Mouse (Mus musculus) heart, embryonic 14.5 days (tissue): ENCODE data around the gene Inpp4b. TPM values are rescaled to one million over a fixed set of nuclear protein-coding genes. Genes with fewer than 3 reads are reported as not detected.

ENCODE experiments used
- ATAC-seq: fragments of 200-750 bp; cut with Nextera tagmentation; 2 replicates; pipeline ENCODE4 v1.8.0; 2017; ENCODE audit warnings: low read depth, moderate TSS enrichment; ENCODE audit not compliant: insufficient number of reproducible peaks, insufficient read depth, low FRiP score
- H3K27ac ChIP-seq, 2 experiments: fragments of 200-500 bp in 1 of 2; fragments of 300-500 bp in 1 of 2; sonication (generic) in 1 of 2; replicated peaks in 1 of 2; 2 replicates each; pipeline ENCODE4 v1.5.1; 2012 to 2014; ENCODE audit warnings: low read depth in 2 of 2, low read length in 2 of 2, control low read depth in 1 of 2, mild to moderate bottlenecking in 1 of 2, mixed read lengths in 1 of 2; ENCODE audit not compliant: control insufficient read depth in 1 of 2, insufficient read depth in 1 of 2
- H3K27me3 ChIP-seq: fragments of 300-500 bp; sonication (generic); 2 replicates; pipeline ENCODE4 v1.6.1; 2014; ENCODE audit warnings: mild to moderate bottlenecking, low read length, control low read depth; ENCODE audit not compliant: control insufficient read depth, insufficient read depth
- H3K36me3 ChIP-seq: fragments of 300-500 bp; sonication (generic); 2 replicates; pipeline ENCODE4 v1.6.1; 2014; ENCODE audit warnings: mild to moderate bottlenecking, control low read depth, low read length, mixed read lengths; ENCODE audit not compliant: control insufficient read depth, insufficient read depth
- H3K4me1 ChIP-seq, 2 experiments: fragments of 200-500 bp in 1 of 2; fragments of 300-500 bp in 1 of 2; sonication (generic) in 1 of 2; 2 replicates each; pipeline ENCODE4 v1.6.1; 2012 to 2014; ENCODE audit warnings: low read length in 2 of 2, control low read depth in 1 of 2, mixed read lengths in 1 of 2; ENCODE audit not compliant: control insufficient read depth in 2 of 2, insufficient read depth in 2 of 2
- H3K4me2 ChIP-seq: fragments of 300-500 bp; sonication (generic); 2 replicates; pipeline ENCODE4 v1.6.1; 2014; ENCODE audit warnings: mild to moderate bottlenecking, low read length
- H3K4me3 ChIP-seq, 2 experiments: fragments of 200-500 bp in 1 of 2; fragments of 300-500 bp in 1 of 2; sonication (generic) in 1 of 2; 2 replicates each; pipeline ENCODE4 v1.5.1; 2012 to 2014; ENCODE audit warnings: low read length in 2 of 2, mild to moderate bottlenecking in 2 of 2, control low read depth in 1 of 2, low read depth in 1 of 2, moderate library complexity in 1 of 2; ENCODE audit not compliant: control insufficient read depth in 1 of 2, insufficient read depth in 1 of 2
- H3K9ac ChIP-seq: fragments of 300-500 bp; sonication (generic); 2 replicates; pipeline ENCODE4 v1.6.1; 2014; ENCODE audit warnings: mild to moderate bottlenecking, low read length
- H3K9me3 ChIP-seq: fragments of 300-500 bp; sonication (generic); 2 replicates; pipeline ENCODE4 v1.6.1; 2016; ENCODE audit warnings: low read length, control low read depth; ENCODE audit not compliant: control insufficient read depth
- WGBS: fragments of 180-500 bp; shearing (Covaris S2); extraction: QIAGEN DNeasy Blood & Tissue Kit; methylation state at CpG from one replicate; pipeline ENCODE4 v1.1.7; 2014; 5-methylcytosine and 5-hydroxymethylcytosine counted together
- polyA plus RNA-seq: library from polyadenylated mRNA; unstranded; fragments of >200 nt; fragmentation: Nextera tagmentation; extraction: Ambion mirVana; gene quantifications from 2 replicates; pipeline ENCODE4 v1.2.1, GENCODE M21; 2014

Inpp4b gene
- polyA plus RNA-seq, 1 experiment from 2014 or later, result 15.7 TPM

DNA sequence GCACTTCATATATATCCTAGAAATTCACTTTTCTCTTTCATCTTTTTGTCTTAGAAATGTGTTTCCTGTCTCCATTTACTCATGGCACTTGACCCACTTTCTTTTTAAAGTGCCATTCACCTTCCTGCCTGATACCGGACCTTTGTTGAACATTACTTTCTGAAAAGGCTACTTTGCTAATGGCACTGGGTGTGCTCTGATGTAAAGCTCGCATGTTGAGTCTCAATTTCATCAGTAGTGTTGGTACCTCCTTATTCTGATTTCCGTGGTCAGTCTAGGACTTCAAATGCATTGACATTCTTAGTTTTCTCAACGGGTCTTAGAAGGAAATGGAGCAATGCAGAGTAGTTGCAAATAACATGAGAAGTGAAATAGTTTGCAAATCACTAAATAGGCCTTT is 266.7 kb downstream of the Inpp4b start:
- no peak overlapping the region for H3K4me2 ChIP-seq
- H3K27ac ChIP-seq, result no peak overlapping the region
- H3K27me3 ChIP-seq, result no peaks in the 10 kb centered on the region
- no peaks in the 10 kb centered on the region for H3K9me3 ChIP-seq
- 75% methylated on average over 4 of the region's 4 CpGs for WGBS
- 0 out of 4 replicates have a peak, but pooled peaks cover 0 to 7% of the 10 kb centered on the region in 2 experiments for H3K4me1 ChIP-seq
- H3K4me3 ChIP-seq, result no peak overlapping the region
- ATAC-seq, result no peak
- no peak overlapping the region for H3K9ac ChIP-seq
- no peaks in the 10 kb centered on the region for H3K36me3 ChIP-seq

GRCm38 (mm10) chr8:81612611-81613010 is 270.3 kb downstream of the Inpp4b start:
- Histone ChIP-seq H3K4me3 (no peak overlapping the region), H3K36me3 (no peaks in the 10 kb centered on the region), H3K27ac (no peak overlapping the region), H3K27me3 (no peaks in the 10 kb centered on the region), H3K4me1 (0 out of 4 replicates have a peak, but pooled peaks cover 0 to 7% of the 10 kb centered on the region in 2 experiments), H3K4me2 (no peak overlapping the region), H3K9ac (no peak overlapping the region), H3K9me3 (no peaks in the 10 kb centered on the region)
- ATAC-seq, result no peak
- WGBS, result 6% methylated on average over 2 of the region's 2 CpGs

DNA sequence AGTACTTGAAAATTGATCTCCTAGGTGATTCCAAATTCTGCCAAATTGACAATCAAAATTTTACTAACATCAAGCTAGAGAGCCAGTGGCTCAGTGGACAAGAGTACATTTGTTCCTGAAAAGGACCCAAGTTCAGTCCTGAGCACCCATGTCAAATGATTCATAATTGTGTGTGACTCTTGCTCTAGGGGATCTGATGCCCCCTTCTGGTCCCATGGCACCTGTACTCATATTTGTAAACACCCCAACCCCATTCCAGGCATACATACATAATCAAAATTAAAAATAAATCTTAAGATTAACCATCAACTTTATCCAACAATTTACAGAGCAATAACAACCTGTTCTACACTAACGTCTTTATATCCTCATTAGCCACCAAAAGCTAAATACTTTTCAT is 271.8 kb downstream of the Inpp4b start:
- Histone ChIP-seq H3K4me2 (no peak overlapping the region), H3K4me1 (0 out of 4 replicates have a peak, but pooled peaks cover 0 to 7% of the 10 kb centered on the region in 2 experiments), H3K27ac (no peak overlapping the region), H3K9ac (no peak overlapping the region), H3K4me3 (no peak overlapping the region), H3K36me3 (no peaks in the 10 kb centered on the region), H3K27me3 (no peaks in the 10 kb centered on the region), H3K9me3 (no peaks in the 10 kb centered on the region)
- no peak for ATAC-seq
- 84% methylated on average over 1 of the region's 1 CpGs for WGBS

GRCm38 (mm10) chr8:81614605-81615004 is 272.2 kb downstream of the Inpp4b start:
- Histone ChIP-seq H3K9me3 (no peaks in the 10 kb centered on the region), H3K4me1 (0 out of 4 replicates have a peak, but pooled peaks cover 0 to 7% of the 10 kb centered on the region in 2 experiments), H3K9ac (no peak overlapping the region), H3K36me3 (no peaks in the 10 kb centered on the region), H3K4me2 (no peak overlapping the region), H3K27ac (no peak overlapping the region), H3K4me3 (no peak overlapping the region), H3K27me3 (no peaks in the 10 kb centered on the region)
- 95% methylated on average over 2 of the region's 2 CpGs for WGBS
- no peak for ATAC-seq

DNA sequence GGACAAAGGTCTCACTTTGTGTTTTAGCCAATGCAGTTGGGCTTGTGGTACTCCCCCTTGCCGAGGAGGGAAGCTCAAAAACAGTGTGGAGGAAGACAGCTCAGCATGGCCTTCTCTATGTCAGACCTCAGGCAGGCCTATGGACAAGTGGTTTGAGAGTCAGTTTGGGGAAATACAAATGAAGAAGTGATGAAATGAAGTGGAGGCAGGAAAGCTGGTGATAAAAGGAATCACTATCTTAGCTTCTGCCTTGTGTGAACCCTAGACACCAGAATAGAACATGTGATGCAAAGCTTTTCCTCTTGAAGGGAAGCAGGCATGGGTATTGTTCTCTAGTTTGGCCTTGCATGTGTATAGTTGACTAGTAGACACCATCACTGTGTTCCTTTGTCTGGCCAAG is 273.2 kb downstream of the Inpp4b start:
- H3K36me3 ChIP-seq, result no peaks in the 10 kb centered on the region
- no peaks in the 10 kb centered on the region for H3K27me3 ChIP-seq
- no peaks in the 10 kb centered on the region for H3K9me3 ChIP-seq
- WGBS, result 68% methylated on average over 1 of the region's 1 CpGs
- H3K4me3 ChIP-seq, result no peak overlapping the region
- ATAC-seq, result no peak
- H3K4me1 ChIP-seq, result 0 out of 4 replicates have a peak, but pooled peaks cover 0 to 7% of the 10 kb centered on the region in 2 experiments
- H3K27ac ChIP-seq, result no peak overlapping the region
- no peak overlapping the region for H3K4me2 ChIP-seq
- H3K9ac ChIP-seq, result no peak overlapping the region

- H3K4me2 ChIP-seq, result no peak overlapping the region
- no peaks in the 10 kb centered on the region for H3K27me3 ChIP-seq
- H3K27ac ChIP-seq, result no peak overlapping the region
- H3K9ac ChIP-seq, result no peak overlapping the region
- no peaks in the 10 kb centered on the region for H3K4me1 ChIP-seq
- H3K9me3 ChIP-seq, result no peaks in the 10 kb centered on the region
- 95% methylated on average over 3 of the region's 3 CpGs for WGBS
- no peaks in the 10 kb centered on the region for H3K36me3 ChIP-seq
- no peak overlapping the region for H3K4me3 ChIP-seq
- ATAC-seq, result no peak
These were observed 276.6 kb downstream of the Inpp4b start for GRCm38 (mm10) chr8:81618918-81619317.

- Histone ChIP-seq H3K4me1 (peaks cover 0 to 2% of the 10 kb centered on the region in 2 experiments; a peak in 1 of 4 replicates), H3K9me3 (no peaks in the 10 kb centered on the region), H3K27ac (no peak overlapping the region), H3K27me3 (no peaks in the 10 kb centered on the region), H3K4me3 (no peak overlapping the region), H3K9ac (no peak overlapping the region), H3K36me3 (no peaks in the 10 kb centered on the region), H3K4me2 (no peak overlapping the region)
- ATAC-seq, result no peak
- 75% methylated on average over 1 of the region's 1 CpGs for WGBS
These were observed 292.7 kb downstream of the Inpp4b start for GRCm38 (mm10) chr8:81635015-81635414.

DNA sequence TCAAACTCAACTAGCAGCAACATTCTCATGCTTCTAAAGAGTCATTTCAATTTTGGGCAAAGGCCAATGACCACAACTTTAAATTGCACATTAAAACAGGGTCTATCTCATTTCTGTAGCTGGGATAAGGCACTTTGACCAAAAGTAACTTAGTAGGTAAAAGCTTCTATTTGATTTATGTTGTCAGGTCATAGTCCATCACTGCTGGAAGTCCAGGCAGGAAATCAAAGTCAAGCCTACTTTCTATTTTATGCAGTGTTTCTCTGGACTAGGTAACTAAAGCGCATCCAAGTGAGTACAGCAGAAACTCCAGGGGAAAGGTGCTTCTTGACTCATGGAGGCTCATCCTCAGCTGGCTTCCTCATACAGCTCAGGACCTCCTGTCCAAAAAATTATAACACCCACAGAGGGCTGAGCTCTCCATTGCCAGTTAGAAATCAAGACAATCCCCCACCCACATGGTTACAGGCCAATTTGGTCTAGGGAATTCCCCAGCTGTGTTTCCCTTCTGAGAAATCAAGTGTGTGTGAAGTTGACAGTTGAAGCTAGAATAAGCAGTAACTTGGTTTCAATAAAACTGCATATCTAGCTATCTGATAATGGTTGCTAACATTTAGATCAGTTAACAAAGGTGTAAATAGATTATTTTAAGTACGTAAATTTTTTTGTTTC is 293.7 kb downstream of the Inpp4b start:
- peaks cover 0 to 2% of the 10 kb centered on the region in 2 experiments; a peak in 1 of 4 replicates for H3K4me1 ChIP-seq
- 82% methylated on average over 2 of the region's 2 CpGs for WGBS
- no peaks in the 10 kb centered on the region for H3K9me3 ChIP-seq
- no peak overlapping the region for H3K27ac ChIP-seq
- ATAC-seq, result no peak
- no peaks in the 10 kb centered on the region for H3K27me3 ChIP-seq
- no peak overlapping the region for H3K4me3 ChIP-seq
- no peak overlapping the region for H3K4me2 ChIP-seq
- no peak overlapping the region for H3K9ac ChIP-seq
- no peaks in the 10 kb centered on the region for H3K36me3 ChIP-seq
